In the genomic region with DNA sequence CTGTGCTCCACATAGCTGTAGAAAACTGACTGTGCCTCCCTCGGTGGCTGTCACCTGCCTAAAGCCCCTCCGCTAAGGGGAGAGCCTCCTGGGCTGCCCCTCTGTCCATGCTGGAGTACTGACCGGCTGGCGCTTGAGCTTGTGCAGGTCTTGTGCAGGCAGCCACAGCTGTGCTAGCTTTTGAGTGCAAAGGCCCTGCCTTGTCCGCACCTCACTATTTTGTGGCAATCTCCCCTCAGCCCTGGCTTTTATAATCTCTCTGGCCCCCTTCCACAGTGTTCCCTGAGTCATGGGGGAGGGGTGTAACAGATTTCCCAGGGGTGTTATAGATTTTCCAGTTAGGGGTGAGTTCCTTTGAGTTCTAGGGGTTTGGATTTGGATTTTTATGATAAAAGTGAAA, we compare ENCODE assay signal across 26 mouse cellular contexts. TPM values are rescaled to one million over a fixed set of nuclear protein-coding genes. Genes with fewer than 3 reads are reported as not detected.
DNase-seq lines count a peak whose midpoint lies in the region; ATAC-seq and TF ChIP-seq lines count a peak whose summit lies in the region.
"Had no signal": no experiment of that assay in that cellular context is flagged by ENCODE, and none has a peak within 500 bp of the region (broad histone marks: within the 10 kb centered on the region; RNA-seq: fewer than 3 reads in every experiment).

No protein-coding gene starts in this region.

- DNase-seq in heart, adult 11 months: peak; percentile 73
- DNase-seq in liver, adult 2 months (ENCODE audit: extremely low read depth, low read depth, low spot score): peak; percentile 34
- DNase-seq in liver, embryonic 11.5 days (ENCODE audit: low spot score): no peak
- DNase-seq in stomach, postnatal 0 days (ENCODE audit: low spot score): peak; percentile 28
- no peak for DNase-seq in right cerebral cortex, postnatal 25 days
- DNase-seq: adrenal gland, adult 2 months; adrenal gland, postnatal 10 days; adrenal gland, postnatal 25 days; cerebellum, adult 11 months; cerebellum, adult 18-20 months; cerebellum, adult 8-10 months; cerebellum, adult 9-11 months; cerebellum, postnatal 14 days; cerebellum, postnatal 36 days; embryo, embryonic 11 days had no signal

- no peaks in the 10 kb centered on the region for H3K27me3 ChIP-seq in heart, embryonic 12.5 days (replicated peaks)
- H3K27me3 ChIP-seq in liver, adult 2 months (ENCODE audit: control insufficient read depth, insufficient read depth, low read length): no peaks in the 10 kb centered on the region
- H3K27me3 ChIP-seq in liver, embryonic 11.5 days (replicated peaks; ENCODE audit: control insufficient read depth, insufficient read depth, low read length): no peaks in the 10 kb centered on the region
- no peaks in the 10 kb centered on the region for H3K27me3 ChIP-seq in neural tube, embryonic 13.5 days
- H3K27me3 ChIP-seq in neural tube, embryonic 15.5 days (replicated peaks): no peaks in the 10 kb centered on the region
- no peaks in the 10 kb centered on the region for H3K27me3 ChIP-seq in stomach, postnatal 0 days (ENCODE audit: control insufficient read depth, insufficient read depth, low read length)
- H3K27me3 ChIP-seq: embryonic facial prominence, embryonic 13.5 days; embryonic facial prominence, embryonic 15.5 days; forebrain, embryonic 13.5 days had no signal

- H3K4me3 ChIP-seq in heart, embryonic 12.5 days: no peak overlapping the region
- H3K4me3 ChIP-seq in liver, adult 2 months (ENCODE audit: insufficient read depth, low read depth, low read length): no peak overlapping the region
- H3K4me3 ChIP-seq in liver, embryonic 11.5 days (ENCODE audit: low read depth, low read length): no peak overlapping the region
- no peak overlapping the region for H3K4me3 ChIP-seq in neural tube, embryonic 13.5 days
- H3K4me3 ChIP-seq in neural tube, embryonic 15.5 days (replicated peaks): no peak overlapping the region
- no peak overlapping the region for H3K4me3 ChIP-seq in stomach, postnatal 0 days (ENCODE audit: low read depth, low read length)
- H3K4me3 ChIP-seq: embryonic facial prominence, embryonic 13.5 days; embryonic facial prominence, embryonic 15.5 days; erythroblast, embryonic 14.5 days; forebrain, embryonic 13.5 days had no signal

- no peak for TF ChIP-seq EP300 in stomach, postnatal 0 days (optimal IDR thresholded peaks at IDR 0.05)

- no peaks in the 10 kb centered on the region for H3K79me2 ChIP-seq in liver, adult 2 months (ENCODE audit: control insufficient read depth, insufficient read depth, low read length)

- whole genome bisulfite sequencing in heart, embryonic 12.5 days: 56% methylated on average over 5 of the region's 5 CpGs
- WGBS in liver, adult 2 months: 62% methylated on average over 5 of the region's 5 CpGs
- WGBS in liver, embryonic 11.5 days: 90% methylated on average over 5 of the region's 5 CpGs
- WGBS in neural tube, embryonic 13.5 days: 87% methylated on average over 5 of the region's 5 CpGs
- WGBS in neural tube, embryonic 15.5 days: 85% methylated on average over 5 of the region's 5 CpGs
- WGBS in stomach, postnatal 0 days: 83% methylated on average over 5 of the region's 5 CpGs

- no peak for TF ChIP-seq POLR2A in liver, adult 2 months (IDR thresholded peaks at IDR 0.05; ENCODE audit: extremely low read depth, insufficient read depth, low read length)

- peaks cover 44% of the 10 kb centered on the region for H3K36me3 ChIP-seq in heart, embryonic 12.5 days
- H3K36me3 ChIP-seq in liver, adult 2 months (ENCODE audit: control insufficient read depth, insufficient read depth, low read length): peaks cover 12% of the 10 kb centered on the region; the same call in 1 of the 2 replicates
- H3K36me3 ChIP-seq in liver, embryonic 11.5 days (ENCODE audit: control insufficient read depth, insufficient read depth, low read length): peaks cover 1% of the 10 kb centered on the region; the same call in 1 of the 2 replicates
- peaks cover 81% of the 10 kb centered on the region for H3K36me3 ChIP-seq in neural tube, embryonic 13.5 days
- H3K36me3 ChIP-seq in neural tube, embryonic 15.5 days: peaks cover 67% of the 10 kb centered on the region
- peaks cover 7% of the 10 kb centered on the region; the same call in 1 of the 2 replicates for H3K36me3 ChIP-seq in stomach, postnatal 0 days (ENCODE audit: control insufficient read depth, insufficient read depth, low read length)

- no peaks in the 10 kb centered on the region for H3K9me3 ChIP-seq in heart, embryonic 12.5 days (replicated peaks)
- H3K9me3 ChIP-seq in liver, embryonic 11.5 days (ENCODE audit: control insufficient read depth, low read length): no peaks in the 10 kb centered on the region
- no peaks in the 10 kb centered on the region for H3K9me3 ChIP-seq in neural tube, embryonic 13.5 days
- H3K9me3 ChIP-seq in neural tube, embryonic 15.5 days (replicated peaks): no peaks in the 10 kb centered on the region
- no peaks in the 10 kb centered on the region for H3K9me3 ChIP-seq in stomach, postnatal 0 days (ENCODE audit: control insufficient read depth, low read length)
- H3K9me3 ChIP-seq: embryonic facial prominence, embryonic 13.5 days; embryonic facial prominence, embryonic 15.5 days; forebrain, embryonic 13.5 days had no signal

- no peak for TF ChIP-seq CTCF in liver, adult 2 months (IDR thresholded peaks at IDR 0.05; ENCODE audit: low read depth, low read length)
- TF ChIP-seq CTCF in stomach, postnatal 0 days (IDR thresholded peaks at IDR 0.05; ENCODE audit: low read depth): no peak

- H3K27ac ChIP-seq in heart, embryonic 12.5 days (ENCODE audit: poor library complexity, severe bottlenecking): no peak overlapping the region
- peak overlapping the region; percentile 70 for H3K27ac ChIP-seq in liver, adult 2 months (replicated peaks; ENCODE audit: insufficient read depth, low read depth, low read length)
- no peak overlapping the region for H3K27ac ChIP-seq in liver, embryonic 11.5 days (ENCODE audit: low read depth, low read length)
- no peak overlapping the region for H3K27ac ChIP-seq in neural tube, embryonic 13.5 days (replicated peaks)
- H3K27ac ChIP-seq in neural tube, embryonic 15.5 days (replicated peaks): no peak overlapping the region
- no peak overlapping the region; the same call in 1 of the 2 replicates for H3K27ac ChIP-seq in stomach, postnatal 0 days (replicated peaks)
- H3K27ac ChIP-seq: embryonic facial prominence, embryonic 13.5 days; embryonic facial prominence, embryonic 15.5 days; forebrain, embryonic 13.5 days had no signal

- H3K9ac ChIP-seq in heart, embryonic 12.5 days: no peak overlapping the region
- no peak overlapping the region for H3K9ac ChIP-seq in liver, adult 2 months (ENCODE audit: low read depth, low read length)
- H3K9ac ChIP-seq in liver, embryonic 11.5 days (ENCODE audit: low read depth, low read length): no peak overlapping the region
- H3K9ac ChIP-seq in neural tube, embryonic 13.5 days: no peak overlapping the region
- no peak overlapping the region for H3K9ac ChIP-seq in neural tube, embryonic 15.5 days (replicated peaks)
- H3K9ac ChIP-seq in stomach, postnatal 0 days (ENCODE audit: low read length): no peak overlapping the region
- H3K9ac ChIP-seq: embryonic facial prominence, embryonic 13.5 days; embryonic facial prominence, embryonic 15.5 days; forebrain, embryonic 13.5 days had no signal

- H3K4me2 ChIP-seq in heart, embryonic 12.5 days: no peak overlapping the region
- no peak overlapping the region for H3K4me2 ChIP-seq in liver, embryonic 11.5 days
- no peak overlapping the region for H3K4me2 ChIP-seq in neural tube, embryonic 13.5 days
- no peak overlapping the region for H3K4me2 ChIP-seq in neural tube, embryonic 15.5 days
- no peak overlapping the region for H3K4me2 ChIP-seq in stomach, postnatal 0 days (replicated peaks; ENCODE audit: low read depth)
- H3K4me2 ChIP-seq: embryonic facial prominence, embryonic 13.5 days; embryonic facial prominence, embryonic 15.5 days; forebrain, embryonic 13.5 days had no signal

- no peak for ATAC-seq in heart, embryonic 12.5 days (ENCODE audit: insufficient number of reproducible peaks, low FRiP score)
- no peak for ATAC-seq in liver, embryonic 11.5 days (replicated peaks; ENCODE audit: low FRiP score)
- 0 out of 2 replicates have a peak, but pooled peaks have one; percentile 15 for ATAC-seq in neural tube, embryonic 13.5 days (ENCODE audit: low read depth)
- ATAC-seq in neural tube, embryonic 15.5 days (ENCODE audit: low FRiP score): no peak
- peak; percentile 43; the same call in 1 of the 2 replicates for ATAC-seq in stomach, postnatal 0 days (ENCODE audit: low FRiP score, low TSS enrichment)
- ATAC-seq: forebrain, embryonic 13.5 days; forebrain, embryonic 16.5 days had no signal

- H3K4me1 ChIP-seq in heart, embryonic 12.5 days (replicated peaks): peaks cover 9% of the 10 kb centered on the region; the same call in 1 of the 2 replicates
- H3K4me1 ChIP-seq in liver, adult 2 months (ENCODE audit: control insufficient read depth, insufficient read depth, low read length): peaks cover 19% of the 10 kb centered on the region
- no peaks in the 10 kb centered on the region for H3K4me1 ChIP-seq in liver, embryonic 11.5 days (replicated peaks; ENCODE audit: control insufficient read depth, insufficient read depth, low read length)
- H3K4me1 ChIP-seq in neural tube, embryonic 13.5 days (replicated peaks): no peaks in the 10 kb centered on the region
- H3K4me1 ChIP-seq in neural tube, embryonic 15.5 days: no peaks in the 10 kb centered on the region
- H3K4me1 ChIP-seq in stomach, postnatal 0 days (replicated peaks; ENCODE audit: control insufficient read depth, insufficient read depth): no peaks in the 10 kb centered on the region
- H3K4me1 ChIP-seq: embryonic facial prominence, embryonic 13.5 days; embryonic facial prominence, embryonic 15.5 days; forebrain, embryonic 13.5 days had no signal

RNA-seq across cellular contexts. Expression of a gene that starts 44.4 kb away (rescaled TPM):
- 18.8 and 21.5 TPM in 2 replicates for polyA plus RNA-seq in heart, embryonic 12.5 days (2016; fragmentation: Nextera tagmentation; extraction: Ambion mirVana)
- total RNA-seq in liver, adult 2 months (2014; rRNA removed): 18.5 and 23.8 TPM in 2 replicates
- 13.8 and 15.3 TPM in 2 replicates for polyA plus RNA-seq in liver, adult 2 months (2012; rRNA removed)
- polyA plus RNA-seq in liver, embryonic 11.5 days (2014; fragmentation: Nextera tagmentation; extraction: Ambion mirVana): 10.0 and 10.7 TPM in 2 replicates
- polyA plus RNA-seq in neural tube, embryonic 13.5 days (2015; fragmentation: Nextera tagmentation; extraction: Ambion mirVana): 55.8 and 60.8 TPM in 2 replicates
- polyA plus RNA-seq in neural tube, embryonic 15.5 days (2015; fragmentation: Nextera tagmentation; extraction: Ambion mirVana): 50.2 and 52.0 TPM in 2 replicates
- 13.8 and 14.9 TPM in 2 replicates for polyA plus RNA-seq in stomach, postnatal 0 days (2015; fragmentation: Nextera tagmentation; extraction: Ambion mirVana)

RNA-seq across cellular contexts. Expression of a gene that starts 47.7 kb away (rescaled TPM):
- 7.9 and 8.4 TPM in 2 replicates for polyA plus RNA-seq in heart, embryonic 12.5 days (2016; fragmentation: Nextera tagmentation; extraction: Ambion mirVana)
- total RNA-seq in liver, adult 2 months (2014; rRNA removed): 2.1 and 2.8 TPM in 2 replicates
- polyA plus RNA-seq in liver, adult 2 months (2012; rRNA removed): 0.57 and 1.0 TPM in 2 replicates
- 4.9 and 5.8 TPM in 2 replicates for polyA plus RNA-seq in liver, embryonic 11.5 days (2014; fragmentation: Nextera tagmentation; extraction: Ambion mirVana)
- 10.6 and 12.4 TPM in 2 replicates for polyA plus RNA-seq in neural tube, embryonic 13.5 days (2015; fragmentation: Nextera tagmentation; extraction: Ambion mirVana)
- polyA plus RNA-seq in neural tube, embryonic 15.5 days (2015; fragmentation: Nextera tagmentation; extraction: Ambion mirVana): 10.3 and 10.7 TPM in 2 replicates
- polyA plus RNA-seq in stomach, postnatal 0 days (2015; fragmentation: Nextera tagmentation; extraction: Ambion mirVana): 2.4 and 2.7 TPM in 2 replicates
- polyA plus RNA-seq: erythroblast, embryonic 14.5 days had no signal

RNA-seq across cellular contexts. Expression of a gene that starts 59.8 kb away (rescaled TPM):
- polyA plus RNA-seq in heart, embryonic 12.5 days (2016; fragmentation: Nextera tagmentation; extraction: Ambion mirVana): 0.27 TPM in 1 of 2 replicates, not detected in the other
- 0.40 and 0.65 TPM in 2 replicates for total RNA-seq in liver, adult 2 months (2014; rRNA removed)
- not detected in 2 replicates for polyA plus RNA-seq in liver, adult 2 months (2012; rRNA removed)
- polyA plus RNA-seq in liver, embryonic 11.5 days (2014; fragmentation: Nextera tagmentation; extraction: Ambion mirVana): 0.42 and 0.55 TPM in 2 replicates
- not detected in 2 replicates for polyA plus RNA-seq in neural tube, embryonic 13.5 days (2015; fragmentation: Nextera tagmentation; extraction: Ambion mirVana)
- 0.68 TPM in 1 of 2 replicates, not detected in the other for polyA plus RNA-seq in neural tube, embryonic 15.5 days (2015; fragmentation: Nextera tagmentation; extraction: Ambion mirVana)
- 1.1 and 1.6 TPM in 2 replicates for polyA plus RNA-seq in stomach, postnatal 0 days (2015; fragmentation: Nextera tagmentation; extraction: Ambion mirVana)
- polyA plus RNA-seq: adrenal gland, adult 2 months; C2C12; embryonic facial prominence, embryonic 11.5 days; erythroblast, embryonic 14.5 days; forebrain, embryonic 11.5 days; forebrain, embryonic 13.5 days had no signal

Comparison
In these comparisons a context has a peak if more than half of its experiments do, and no peak if none do; other contexts are left out.
1. DNase-seq: peak in heart, adult 11 months (single experiment), liver, adult 2 months (single experiment) and stomach, postnatal 0 days (single experiment); none in liver, embryonic 11.5 days (single experiment) and right cerebral cortex, postnatal 25 days (single experiment).
2. ATAC-seq: peak in neural tube, embryonic 13.5 days (single experiment) and stomach, postnatal 0 days (single experiment); none in heart, embryonic 12.5 days (single experiment), liver, embryonic 11.5 days (single experiment) and neural tube, embryonic 15.5 days (single experiment).